Mouse (Mus musculus) right cerebral cortex, postnatal 4 days (tissue): ENCODE measurements at regions not wholly inside any gene's neighbourhood (a gene's known extent, or its start where the extent isn't known, plus 50 kb on each side); places are given as distances from the start of the nearest gene placed in this dataset.

ENCODE experiments used
- DNase-seq: peaks from one replicate; pipeline ENCODE4 v3.0.0-alpha.2; 2022

- no peak for DNase-seq
Observed at GRCm38 (mm10) chr12:106191771-106192170, 181.7 kb downstream of the Vrk1 start.

DNA sequence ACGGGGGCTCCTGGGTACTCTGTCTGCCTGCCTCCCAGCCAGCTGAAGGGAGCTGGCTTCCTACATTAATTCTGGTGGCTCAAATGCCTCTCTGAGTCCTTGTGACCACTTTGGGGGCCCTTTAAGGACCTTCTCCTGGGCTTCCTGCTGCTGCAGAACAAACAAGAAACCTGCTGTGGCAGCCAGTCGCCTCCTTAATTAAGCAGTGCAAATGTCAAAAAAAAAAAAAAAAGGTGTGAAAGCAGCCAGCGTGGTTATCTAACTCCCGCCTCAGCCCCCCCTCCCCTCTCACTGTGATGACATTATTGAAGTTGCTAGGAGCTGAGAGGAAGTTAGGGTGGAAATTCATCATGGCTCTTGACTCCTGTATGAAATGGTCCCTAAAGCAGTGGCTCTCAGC lies 189.3 kb downstream of the Vrk1 start:
- no peak for DNase-seq

- no peak for DNase-seq
Observed at GRCm38 (mm10) chr12:106203526-106203925, 193.5 kb downstream of the Vrk1 start.

GRCm38 (mm10) chr12:106210959-106211358 lies 200.9 kb downstream of the Vrk1 start:
- no peak for DNase-seq

DNA sequence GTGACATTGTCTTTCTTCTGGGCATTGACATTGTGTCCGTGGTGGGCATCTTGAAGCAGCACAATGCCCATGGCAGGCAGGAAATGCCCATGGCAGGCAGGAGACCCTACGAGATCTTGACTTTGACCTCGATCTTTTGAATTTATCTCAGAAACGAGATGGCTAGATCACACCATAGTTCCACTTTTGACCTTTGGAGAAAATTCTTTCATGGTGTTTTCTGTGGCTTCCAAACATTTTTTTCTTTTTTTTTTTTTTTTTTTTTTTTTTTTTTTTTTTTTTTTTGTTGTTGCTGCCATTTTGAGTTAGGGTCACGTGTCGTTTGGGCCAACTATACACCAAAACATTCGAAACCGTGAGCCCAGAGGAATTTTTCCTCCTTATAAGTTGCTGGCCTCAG lies 201.5 kb downstream of the Vrk1 start:
- DNase-seq = no peak

DNA sequence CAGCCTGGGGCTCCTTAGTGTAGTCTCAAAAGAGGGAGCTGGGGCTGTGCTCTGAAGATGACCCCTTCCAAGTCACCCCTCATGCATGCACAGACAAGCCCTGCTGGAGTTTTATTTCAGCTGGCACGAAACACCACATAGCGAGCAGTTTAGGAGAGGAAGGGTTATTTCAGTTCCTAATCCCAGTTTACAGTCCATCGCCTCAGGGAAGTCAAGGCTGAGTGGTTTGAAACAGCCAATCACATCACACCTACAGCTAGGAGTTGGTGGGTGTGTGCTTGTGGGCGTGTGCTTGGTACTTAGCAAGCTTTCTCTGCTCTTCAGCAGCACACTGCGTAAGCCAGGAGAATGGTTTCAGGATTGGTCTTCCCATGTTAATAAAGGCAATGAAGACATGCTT lies 202.4 kb downstream of the Vrk1 start:
- DNase-seq = no peak

DNA sequence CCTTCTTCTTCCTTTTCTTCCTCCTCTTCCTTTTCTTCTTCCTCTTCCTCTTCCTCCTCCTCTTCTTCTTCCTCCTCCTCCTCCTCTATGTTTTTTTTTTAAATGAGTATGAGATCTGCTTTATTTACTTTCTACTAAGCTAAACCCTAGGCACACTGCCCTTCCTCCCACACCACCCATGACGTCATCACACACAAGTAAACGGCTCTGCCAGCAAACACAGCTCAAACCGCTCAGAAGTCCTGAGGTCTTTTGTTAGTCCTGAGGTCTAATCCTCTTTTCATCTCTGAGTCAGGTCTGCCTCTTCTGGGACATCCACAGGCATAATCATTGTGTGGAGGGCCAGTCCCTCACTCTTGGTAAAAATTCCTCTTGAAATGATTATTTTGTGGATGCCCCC lies 210.0 kb downstream of the Vrk1 start:
- no peak for DNase-seq

DNA sequence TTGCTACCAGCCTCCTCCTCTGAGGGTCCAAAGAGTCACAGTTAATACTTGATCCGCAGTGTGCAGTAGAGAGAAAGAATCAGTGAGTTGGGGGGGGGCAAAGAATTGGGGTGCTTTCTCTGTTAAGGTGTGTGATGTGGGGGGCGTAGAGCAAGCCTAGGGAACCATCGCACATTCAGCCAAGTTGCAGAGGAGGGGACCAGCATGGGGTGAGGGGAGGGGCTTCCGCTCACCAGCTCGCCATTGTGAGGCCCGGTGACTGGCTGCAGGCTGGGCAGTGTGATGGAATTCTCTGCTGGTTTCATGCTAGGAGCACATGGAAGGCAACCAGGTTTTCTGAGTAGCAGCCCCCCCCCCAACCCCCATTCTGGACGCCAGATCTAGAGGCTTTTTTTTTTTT lies 216.2 kb downstream of the Vrk1 start:
- DNase-seq = no peak

- no peak for DNase-seq
Observed at GRCm38 (mm10) chr12:106226776-106227562, 216.9 kb downstream of the Vrk1 start.

GRCm38 (mm10) chr12:106227563-106227840 lies 217.5 kb downstream of the Vrk1 start:
- DNase-seq = no peak

DNA sequence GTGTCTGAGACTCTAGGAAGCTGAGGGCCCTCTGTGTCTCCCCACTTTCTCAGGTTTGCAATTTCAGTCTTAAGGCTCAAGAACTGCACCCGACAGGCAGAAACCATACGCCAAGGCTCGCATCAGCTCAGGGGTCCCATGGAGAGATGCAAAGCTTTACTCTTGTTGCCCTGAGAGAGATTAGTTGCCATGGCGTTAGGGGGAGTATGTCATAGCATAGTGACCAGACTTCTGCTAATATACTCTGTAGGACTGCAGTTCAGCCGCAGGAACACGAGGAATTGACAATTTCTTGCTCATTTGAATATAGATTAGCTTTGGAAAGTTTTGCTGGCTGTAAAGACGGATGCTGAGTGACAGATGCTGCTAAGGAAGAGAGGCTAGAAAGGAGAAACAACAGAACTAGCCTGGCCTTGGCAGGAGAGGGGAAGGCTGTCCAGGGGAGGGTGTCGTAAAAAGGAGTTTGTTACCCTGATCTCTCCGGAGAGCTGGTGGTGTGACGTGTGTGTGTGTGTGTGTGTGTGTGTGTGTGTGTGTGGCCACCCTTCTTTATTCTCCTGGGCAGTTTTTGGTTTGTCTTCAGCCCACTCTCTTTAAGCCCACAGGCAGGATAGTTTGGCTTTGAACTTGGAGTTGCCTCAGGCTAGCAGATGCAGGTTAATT lies 235.3 kb downstream of the Vrk1 start:
- DNase-seq = no peak

DNA sequence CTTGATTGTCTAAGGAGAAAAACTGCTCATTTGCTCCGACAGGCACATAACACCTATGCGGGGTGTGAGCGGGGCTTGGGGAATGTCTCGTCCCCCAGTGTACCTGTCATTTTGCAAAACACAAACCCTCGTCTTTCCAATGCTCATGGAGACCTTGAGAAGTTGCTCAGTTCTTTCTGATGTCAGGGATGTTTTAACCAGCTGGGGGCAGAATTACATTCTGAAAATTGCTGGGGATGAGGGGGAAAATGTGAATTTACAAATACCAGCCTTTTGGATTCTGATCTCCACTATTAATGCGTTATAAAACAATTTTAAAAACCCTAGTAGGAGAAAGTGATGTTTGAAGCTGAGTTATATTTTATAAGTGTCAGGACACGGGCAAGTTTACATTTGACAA lies 263.6 kb downstream of the Vrk1 start:
- DNase-seq = no peak

- no peak for DNase-seq
Observed at GRCm38 (mm10) chr12:106277886-106278285, 267.9 kb downstream of the Vrk1 start.

GRCm38 (mm10) chr12:106282491-106283106 lies 272.6 kb downstream of the Vrk1 start:
- DNase-seq = no peak

DNA sequence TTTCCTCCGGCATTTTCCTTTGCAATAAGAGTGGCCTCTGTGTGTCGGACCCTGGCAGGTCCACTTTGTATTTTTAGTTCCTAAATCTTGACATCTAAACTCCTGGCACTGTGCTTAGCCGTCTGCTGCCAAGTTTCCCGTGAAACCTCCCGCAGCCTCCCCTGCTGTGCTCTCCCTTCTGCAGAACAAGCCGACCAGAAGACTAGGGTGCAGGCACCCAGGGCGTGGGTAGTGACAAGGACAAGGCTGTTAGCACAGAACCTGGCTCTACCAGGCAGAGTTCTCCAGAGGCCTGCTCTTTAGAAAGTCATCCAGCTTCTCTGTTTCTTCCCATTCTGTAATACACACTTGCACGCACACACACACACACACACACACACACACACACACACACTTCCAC lies 274.8 kb downstream of the Vrk1 start:
- DNase-seq = no peak

DNA sequence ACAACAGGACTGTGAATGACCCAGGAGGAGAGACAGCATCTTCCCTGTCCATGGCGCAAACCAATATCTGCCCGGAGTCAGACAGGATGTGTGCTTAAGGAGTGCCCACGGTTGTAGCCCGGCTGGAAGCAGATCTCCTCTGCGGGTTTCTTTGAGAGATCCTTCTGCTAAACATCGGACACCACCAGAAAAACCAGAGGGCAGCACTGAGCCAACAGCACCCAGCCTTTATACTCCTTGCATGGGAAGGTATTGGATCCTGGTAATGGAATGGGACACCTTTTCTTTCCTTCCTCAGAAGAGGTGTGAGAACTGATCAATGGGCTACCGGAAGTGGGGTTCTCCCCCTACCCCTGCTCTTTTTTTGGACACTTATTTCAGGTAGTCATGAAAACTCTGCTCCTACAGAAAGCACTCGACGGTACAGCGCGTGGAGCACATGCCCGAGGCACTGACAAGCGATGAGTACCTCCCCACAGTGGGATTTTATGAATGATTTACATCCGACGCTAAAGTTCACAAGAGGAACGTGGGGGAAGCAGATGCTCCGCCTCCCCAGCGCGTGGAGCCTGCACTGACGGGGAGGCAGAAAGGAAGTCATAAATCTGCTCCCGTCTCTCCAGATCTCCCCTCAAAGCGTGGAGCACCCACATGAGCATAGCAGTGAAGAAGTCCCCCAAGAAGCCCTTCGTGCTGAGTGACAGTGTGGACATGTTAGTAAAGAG lies 278.9 kb downstream of the Vrk1 start:
- DNase-seq = no peak

DNA sequence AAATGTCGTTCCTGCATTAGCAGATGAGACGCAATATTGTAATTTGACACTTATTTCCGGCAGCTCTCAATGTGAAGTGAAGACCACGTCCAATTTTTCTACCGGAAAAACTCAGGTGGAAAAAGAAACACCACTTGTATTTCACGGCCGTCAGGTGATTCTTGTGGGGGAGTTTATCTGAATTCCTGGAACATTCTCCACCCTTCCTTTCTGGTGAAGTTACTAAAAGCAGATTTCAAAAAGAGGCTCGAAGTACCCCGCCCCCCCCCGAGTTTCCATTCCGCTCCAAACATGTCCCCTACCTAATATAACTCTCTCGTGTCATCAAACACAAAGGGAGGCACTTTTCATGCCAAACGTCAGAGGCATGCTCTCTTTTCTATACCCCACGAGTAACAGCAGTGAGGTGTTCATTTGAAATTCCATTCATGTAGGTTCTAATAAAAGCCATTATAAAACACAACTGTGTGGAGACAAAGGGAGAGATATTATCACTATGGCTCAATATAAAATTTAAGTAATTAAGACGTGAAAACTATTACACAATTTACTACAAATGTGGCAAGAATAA lies 281.5 kb downstream of the Vrk1 start:
- no peak for DNase-seq

- no peak for DNase-seq
Observed at GRCm38 (mm10) chr12:106293117-106293516, 283.1 kb downstream of the Vrk1 start.

DNA sequence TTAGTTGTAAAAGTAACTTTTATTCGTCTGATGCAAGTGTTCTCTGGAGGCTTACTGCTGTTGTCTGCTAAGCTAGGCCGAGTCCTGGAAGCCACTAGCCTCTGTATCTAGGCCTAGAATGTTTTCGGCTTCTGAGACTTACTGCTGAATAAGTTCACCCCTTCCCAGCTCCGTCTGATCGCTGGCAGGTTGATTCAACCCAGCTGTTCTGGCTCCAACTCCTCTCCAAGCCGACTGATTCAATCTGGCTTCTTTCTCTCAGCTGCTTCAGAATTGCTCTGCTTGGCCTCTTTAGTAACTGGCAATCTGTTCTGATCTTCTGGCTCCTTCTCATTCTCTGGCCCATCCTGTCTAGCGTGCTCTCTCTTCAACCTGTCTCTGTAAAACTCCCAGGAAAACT lies 285.6 kb downstream of the Vrk1 start:
- no peak for DNase-seq

GRCm38 (mm10) chr12:106302617-106303016 lies 292.6 kb downstream of the Vrk1 start:
- no peak for DNase-seq

DNA sequence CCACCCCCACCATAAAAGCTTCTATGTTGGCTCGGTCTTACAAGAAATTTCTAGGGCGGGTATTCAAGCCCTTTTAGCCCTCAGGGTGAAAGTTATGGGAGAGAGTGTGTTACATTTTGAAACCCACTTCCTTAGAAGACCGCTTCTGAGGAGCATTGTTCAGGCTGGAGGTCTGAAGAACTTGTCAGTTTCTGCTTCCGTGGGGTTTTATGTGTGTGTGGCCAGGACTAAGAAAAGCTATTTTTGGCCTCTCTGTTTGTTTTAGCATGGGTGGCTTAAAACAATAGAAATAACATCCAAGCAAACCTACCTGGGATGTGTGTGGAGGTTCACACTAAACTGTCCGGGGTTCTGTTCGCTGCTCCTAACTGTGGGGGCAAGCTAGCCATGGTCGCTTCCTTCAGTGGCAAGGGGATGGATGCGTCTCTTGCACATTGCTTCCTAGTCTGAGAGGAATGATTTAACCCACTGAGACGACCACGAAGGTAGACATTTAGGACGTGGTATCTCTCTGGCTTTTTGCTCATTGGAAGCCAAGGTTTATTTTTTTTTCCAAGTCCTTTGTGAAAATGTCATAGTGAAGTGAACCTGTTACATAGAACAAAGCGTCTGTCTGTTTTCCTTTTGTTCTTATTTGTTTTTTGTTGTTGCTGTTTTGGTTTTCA lies 298.4 kb downstream of the Vrk1 start:
- DNase-seq = no peak

- no peak for DNase-seq
Observed at GRCm38 (mm10) chr12:106308956-106309610, 299.1 kb downstream of the Vrk1 start.
